Mouse (Mus musculus) kidney, embryonic 16.5 days (tissue): ENCODE measurements around the gene Ncor2. TPM values are rescaled to one million over a fixed set of nuclear protein-coding genes. Genes with fewer than 3 reads are reported as not detected.

Experiments
- ATAC-seq: fragments of 200-750 bp; cut with Nextera tagmentation; 2 replicates; pipeline ENCODE4 v1.8.0; 2017; ENCODE audit warnings: moderate TSS enrichment; ENCODE audit not compliant: low FRiP score, low TSS enrichment
- H3K27ac ChIP-seq: fragments of 300-500 bp; sonication (generic); 2 replicates; pipeline ENCODE4 v1.5.1; 2014; ENCODE audit warnings: low read length
- H3K27me3 ChIP-seq: fragments of 300-500 bp; sonication (generic); 2 replicates; pipeline ENCODE4 v1.6.1; 2014; ENCODE audit warnings: low read length, control low read depth, mixed read lengths; ENCODE audit not compliant: insufficient read depth
- H3K36me3 ChIP-seq: fragments of 300-500 bp; sonication (generic); 2 replicates; pipeline ENCODE4 v1.6.1; 2014; ENCODE audit warnings: low read length, control low read depth, mixed read lengths; ENCODE audit not compliant: insufficient read depth
- H3K4me1 ChIP-seq: fragments of 300-500 bp; sonication (generic); 2 replicates; pipeline ENCODE4 v1.6.1; 2014; ENCODE audit warnings: low read length, control low read depth, mixed read lengths; ENCODE audit not compliant: insufficient read depth
- H3K4me2 ChIP-seq: fragments of 300-500 bp; sonication (generic); replicated peaks from 2 replicates; pipeline ENCODE4 v1.6.1; 2014; ENCODE audit warnings: low read depth, low read length
- H3K4me3 ChIP-seq: fragments of 300-500 bp; sonication (generic); 2 replicates; pipeline ENCODE4 v1.5.1; 2014; ENCODE audit warnings: mild to moderate bottlenecking, low read length
- H3K9ac ChIP-seq: fragments of 300-500 bp; sonication (generic); replicated peaks from 2 replicates; pipeline ENCODE4 v1.6.1; 2014; ENCODE audit warnings: low read length
- H3K9me3 ChIP-seq: fragments of 300-500 bp; sonication (generic); 2 replicates; pipeline ENCODE4 v1.6.1; 2016; ENCODE audit warnings: low read length, control low read depth
- WGBS: fragments of 180-500 bp; shearing (Covaris S2); extraction: QIAGEN DNeasy Blood & Tissue Kit; methylation state at CpG from one replicate; pipeline ENCODE4 v1.1.7; 2014; 5-methylcytosine and 5-hydroxymethylcytosine counted together
- polyA plus RNA-seq: library from polyadenylated mRNA; unstranded; fragments of >200 nt; fragmentation: Nextera tagmentation; extraction: Ambion mirVana; gene quantifications from 2 replicates; pipeline ENCODE4 v1.2.1, GENCODE M21; 2015

Gene Ncor2
- polyA plus RNA-seq, 1 experiment from 2014 or later, result 27.5 TPM

DNA sequence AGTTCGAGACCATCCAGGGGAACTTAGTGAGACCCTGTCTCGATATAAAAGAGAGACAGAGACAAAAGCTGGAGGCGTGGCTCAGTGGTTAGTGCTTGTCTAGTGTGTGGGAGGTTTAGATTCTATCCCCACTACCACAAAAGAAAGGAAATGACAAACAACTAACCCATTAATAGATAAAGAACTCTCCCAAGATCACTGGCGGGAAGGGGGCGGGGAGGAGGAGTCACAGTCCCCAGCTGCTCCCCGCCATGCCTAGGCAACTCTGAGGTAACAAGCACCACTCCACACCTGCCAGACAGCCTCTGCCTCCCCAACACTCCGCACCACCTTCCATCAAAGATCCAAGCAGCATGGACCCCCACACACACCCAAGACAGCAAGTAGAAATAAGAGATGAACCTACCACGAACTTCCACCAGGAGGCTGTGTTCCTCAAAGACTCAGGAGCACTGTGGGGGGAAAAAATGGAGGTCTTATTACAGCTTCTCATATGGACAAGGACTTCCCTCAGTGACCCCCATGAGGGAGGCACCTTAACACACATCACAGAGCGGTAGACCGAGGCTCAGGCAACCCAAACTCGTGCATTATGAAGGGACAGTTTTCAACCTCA, 25.7 kb downstream of the Ncor2 start:
- Histone ChIP-seq H3K4me2 (no peak overlapping the region), H3K36me3 (no peaks in the 10 kb centered on the region), H3K27me3 (no peaks in the 10 kb centered on the region), H3K27ac (no peak overlapping the region), H3K9me3 (no peaks in the 10 kb centered on the region), H3K4me1 (peaks cover 89% of the 10 kb centered on the region), H3K9ac (no peak overlapping the region), H3K4me3 (no peak overlapping the region)
- ATAC-seq, result no peak
- WGBS, result 80% methylated on average over 11 of the region's 11 CpGs

DNA sequence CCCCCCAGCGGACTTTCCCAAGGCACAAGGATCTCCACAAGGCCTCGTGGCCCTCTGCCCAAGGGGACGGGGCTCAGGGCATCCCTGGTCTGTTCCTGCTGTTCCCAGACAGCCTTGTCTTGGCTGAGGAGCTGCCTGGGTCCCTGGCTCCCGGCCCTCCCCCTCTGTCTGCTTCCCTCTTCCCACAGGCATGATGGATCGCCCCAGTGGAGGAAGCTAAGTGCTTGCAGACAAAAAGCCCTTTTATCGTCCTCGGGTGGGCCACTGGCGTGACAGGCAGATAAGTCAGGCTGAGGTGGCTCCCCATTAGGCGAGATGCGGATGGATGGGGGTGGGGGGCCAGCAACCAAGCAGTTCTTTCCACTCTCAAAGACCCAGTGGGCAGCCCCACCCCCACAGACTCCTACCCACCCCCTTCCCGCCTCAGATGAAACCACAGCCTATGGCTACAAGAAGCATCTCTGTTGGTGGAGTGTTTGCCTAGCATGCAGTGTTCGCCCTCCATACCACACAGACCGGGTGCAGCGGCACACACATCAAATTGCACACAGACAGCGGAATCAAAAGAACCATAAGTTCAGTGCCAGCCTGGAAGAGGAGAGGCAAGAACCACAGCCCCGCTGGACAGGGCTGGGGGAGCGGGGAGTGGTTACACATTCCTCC, 27.0 kb downstream of the Ncor2 start:
- Histone ChIP-seq H3K4me2 (peak overlapping the region; percentile 23; the same call in 1 of the 2 replicates), H3K9me3 (no peaks in the 10 kb centered on the region), H3K4me1 (peaks cover 85% of the 10 kb centered on the region), H3K27ac (peak overlapping the region; percentile 71), H3K4me3 (0 out of 2 replicates have a peak overlapping the region, but pooled peaks have one; percentile 1), H3K27me3 (no peaks in the 10 kb centered on the region), H3K36me3 (no peaks in the 10 kb centered on the region), H3K9ac (peak overlapping the region; percentile 22; the same call in 1 of the 2 replicates)
- 17% methylated on average over 17 of the region's 17 CpGs for WGBS
- peak; percentile 65 for ATAC-seq

DNA sequence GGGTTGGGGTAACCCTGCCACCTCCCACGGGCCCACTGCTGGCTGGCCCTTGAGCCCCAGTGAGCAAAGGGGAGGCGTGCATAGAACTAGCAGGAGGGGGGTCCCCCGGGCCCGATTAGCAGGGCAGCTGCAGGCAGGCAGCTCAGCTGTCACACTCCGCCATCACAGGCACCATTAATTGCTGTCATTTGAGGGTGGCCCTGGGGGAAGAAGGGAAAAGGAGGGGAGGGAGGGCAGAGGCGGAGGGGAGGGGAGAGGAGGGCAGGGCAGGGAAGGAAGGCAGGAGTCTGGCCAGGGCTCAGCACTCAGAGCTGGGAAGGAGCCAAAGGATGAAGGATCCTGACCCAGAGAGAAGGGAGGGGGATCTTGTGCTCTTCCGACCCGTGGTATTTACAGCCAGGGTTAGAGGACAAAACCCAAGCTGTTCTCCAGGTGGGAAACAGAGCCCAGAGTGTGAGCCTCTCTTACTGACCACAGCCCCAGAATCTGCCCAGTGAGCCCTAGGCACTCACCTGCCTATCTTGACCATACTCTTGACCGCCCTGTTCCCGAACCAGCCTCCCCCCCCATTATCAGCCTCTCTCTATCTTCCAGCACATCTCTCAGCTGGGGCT, 28.0 kb downstream of the Ncor2 start:
- Histone ChIP-seq H3K27ac (peak overlapping the region; percentile 71), H3K4me1 (peaks cover 80% of the 10 kb centered on the region), H3K9ac (peak overlapping the region; percentile 22; the same call in 1 of the 2 replicates), H3K27me3 (no peaks in the 10 kb centered on the region), H3K4me2 (peak overlapping the region; percentile 23; the same call in 1 of the 2 replicates), H3K36me3 (no peaks in the 10 kb centered on the region), H3K9me3 (no peaks in the 10 kb centered on the region), H3K4me3 (no peak overlapping the region)
- 12% methylated on average over 10 of the region's 10 CpGs for WGBS
- peak; percentile 50 for ATAC-seq

DNA sequence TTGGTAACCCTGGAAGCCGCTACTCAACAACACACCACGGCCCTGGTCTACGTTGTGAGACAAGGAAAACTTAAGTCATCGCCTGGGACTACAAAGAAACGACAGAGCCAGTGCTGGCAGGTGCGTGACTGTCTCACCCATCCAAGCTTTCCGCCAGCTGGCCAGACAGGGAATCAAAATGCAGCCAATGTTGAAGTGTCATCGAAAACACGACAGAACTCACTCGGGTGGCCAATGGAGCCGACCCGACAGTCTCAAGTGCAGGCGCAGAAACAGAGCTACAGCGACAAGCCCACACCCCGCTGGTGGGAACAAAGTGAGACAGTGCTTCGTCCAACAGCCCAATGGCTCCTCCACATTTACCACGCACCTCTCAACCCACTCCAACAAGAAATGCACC, 29.9 kb downstream of the Ncor2 start:
- 72% methylated on average over 17 of the region's 17 CpGs for WGBS
- Histone ChIP-seq H3K9me3 (no peaks in the 10 kb centered on the region), H3K9ac (no peak overlapping the region), H3K4me1 (peaks cover 70% of the 10 kb centered on the region), H3K36me3 (no peaks in the 10 kb centered on the region), H3K4me2 (no peak overlapping the region), H3K27me3 (no peaks in the 10 kb centered on the region), H3K27ac (no peak overlapping the region), H3K4me3 (no peak overlapping the region)
- no peak for ATAC-seq

DNA sequence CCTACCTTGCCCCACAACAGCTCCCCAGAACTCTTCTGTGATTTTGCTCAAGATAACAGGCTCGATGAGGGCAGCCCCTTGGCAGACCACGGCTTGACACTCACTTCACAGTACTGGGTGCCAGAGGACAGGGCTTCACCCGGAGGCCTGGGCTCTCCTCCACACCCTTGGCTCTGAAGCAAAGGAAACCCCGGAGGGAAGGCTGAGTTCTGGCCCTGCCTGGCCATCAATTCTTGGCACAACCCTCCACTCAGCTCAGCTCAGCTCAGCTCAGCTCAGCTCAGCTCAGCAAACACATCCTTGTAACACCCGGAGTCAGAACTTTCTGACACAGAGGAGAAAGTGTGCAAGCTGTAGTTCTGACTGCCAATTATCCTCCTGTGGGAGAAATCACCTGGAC, 30.3 kb downstream of the Ncor2 start:
- no peaks in the 10 kb centered on the region for H3K27me3 ChIP-seq
- no peak overlapping the region; the same call in 1 of the 2 replicates for H3K27ac ChIP-seq

DNA sequence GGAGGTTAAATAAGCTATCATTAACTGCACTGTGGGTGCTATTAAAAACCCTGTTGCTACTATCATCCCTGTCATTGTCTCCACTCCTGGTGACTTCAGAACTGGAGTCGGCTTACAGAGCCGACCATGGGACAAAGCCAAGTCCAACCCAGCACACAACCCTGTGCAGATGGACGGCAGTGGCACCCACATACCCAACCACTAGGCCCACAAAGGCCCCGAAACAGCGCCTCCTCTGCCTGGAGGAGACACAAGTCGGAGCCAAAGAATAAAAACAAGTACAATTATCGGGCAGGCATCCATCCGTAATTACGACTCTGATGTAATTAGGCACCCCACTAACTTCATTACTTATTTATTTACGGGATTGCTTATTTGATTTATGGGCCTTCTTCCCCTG, 30.8 kb downstream of the Ncor2 start:
- Histone ChIP-seq H3K9ac (no peak overlapping the region), H3K27me3 (no peaks in the 10 kb centered on the region), H3K4me2 (no peak overlapping the region), H3K27ac (no peak overlapping the region; the same call in 1 of the 2 replicates), H3K4me1 (peaks cover 76% of the 10 kb centered on the region), H3K36me3 (no peaks in the 10 kb centered on the region), H3K9me3 (no peaks in the 10 kb centered on the region), H3K4me3 (no peak overlapping the region)
- no peak for ATAC-seq
- WGBS, result 35% methylated on average over 10 of the region's 10 CpGs

More for the DNA sequence above, 30.3 kb downstream of the Ncor2 start:
- ATAC-seq, result 0 out of 2 replicates have a peak, but pooled peaks have one; percentile 13
- H3K36me3 ChIP-seq, result no peaks in the 10 kb centered on the region
- H3K4me1 ChIP-seq, result peaks cover 75% of the 10 kb centered on the region
- no peak overlapping the region for H3K4me2 ChIP-seq
- no peak overlapping the region for H3K9ac ChIP-seq
- WGBS, result 22% methylated on average over 5 of the region's 5 CpGs
- no peaks in the 10 kb centered on the region for H3K9me3 ChIP-seq
- H3K4me3 ChIP-seq, result no peak overlapping the region

DNA sequence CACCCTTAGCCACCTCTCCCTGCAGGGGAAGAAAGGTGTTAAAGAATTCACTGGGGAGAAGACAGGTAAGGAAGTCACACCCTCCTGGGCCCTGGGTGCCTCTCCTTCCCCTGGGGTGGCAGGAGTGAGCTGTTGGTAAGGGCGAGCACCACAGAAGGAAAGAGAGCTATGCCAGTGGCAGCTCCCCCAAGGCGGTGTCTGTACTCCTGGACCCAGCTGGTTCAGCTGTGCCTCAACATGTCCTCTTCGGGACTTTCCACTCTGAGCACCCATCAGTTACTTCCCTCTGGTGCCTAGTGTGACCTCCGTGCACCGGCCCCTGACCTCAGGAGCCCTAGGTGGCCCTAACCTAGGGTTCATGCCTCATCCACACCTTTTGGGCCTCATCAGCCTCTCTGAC, 31.9 kb downstream of the Ncor2 start:
- H3K9me3 ChIP-seq, result no peaks in the 10 kb centered on the region
- no peaks in the 10 kb centered on the region for H3K27me3 ChIP-seq
- no peak for ATAC-seq
- no peaks in the 10 kb centered on the region for H3K36me3 ChIP-seq
- H3K9ac ChIP-seq, result no peak overlapping the region
- no peak overlapping the region for H3K4me2 ChIP-seq
- no peak overlapping the region for H3K4me3 ChIP-seq
- 89% methylated on average over 4 of the region's 5 CpGs for WGBS
- H3K4me1 ChIP-seq, result peaks cover 76% of the 10 kb centered on the region
- no peak overlapping the region for H3K27ac ChIP-seq

DNA sequence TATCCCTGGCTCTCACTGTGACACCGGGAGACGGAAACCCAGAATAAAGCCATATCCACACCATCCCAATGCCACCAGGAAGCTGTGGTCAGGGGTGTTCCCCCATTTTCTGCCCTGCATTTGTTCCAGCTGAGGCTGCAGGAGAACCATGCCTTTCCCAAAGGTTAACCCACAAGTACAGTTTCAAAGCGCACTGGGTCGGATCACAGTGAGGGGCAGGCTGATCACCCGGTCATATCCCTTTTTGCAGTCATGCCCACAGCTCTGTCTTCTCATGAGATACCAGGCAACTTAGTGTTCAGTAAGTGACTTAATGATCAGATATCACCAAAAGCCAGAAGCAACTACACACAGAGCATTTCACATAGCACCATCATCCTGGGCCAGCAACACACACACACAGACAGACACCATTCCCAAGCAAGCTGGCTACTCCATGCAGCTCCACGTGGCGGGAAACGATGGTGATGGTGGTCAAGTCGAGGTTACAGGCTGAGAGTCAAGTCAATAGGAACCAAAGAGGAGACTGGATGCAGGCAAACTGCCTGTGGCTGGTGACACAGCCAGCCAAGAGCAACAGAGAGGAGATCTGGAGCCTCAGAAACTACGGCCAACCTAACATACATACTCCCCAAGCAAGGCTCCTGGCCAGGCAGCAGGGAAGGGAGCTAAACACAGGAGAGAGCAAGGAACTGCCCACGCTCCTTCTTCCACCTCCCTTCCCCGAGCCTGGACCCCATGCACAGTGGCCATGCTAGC, 35.7 kb downstream of the Ncor2 start:
- Histone ChIP-seq H3K4me2 (no peak overlapping the region), H3K4me1 (peaks cover 77% of the 10 kb centered on the region), H3K27ac (no peak overlapping the region), H3K9me3 (no peaks in the 10 kb centered on the region), H3K9ac (no peak overlapping the region), H3K27me3 (no peaks in the 10 kb centered on the region), H3K36me3 (no peaks in the 10 kb centered on the region), H3K4me3 (no peak overlapping the region)
- no peak for ATAC-seq
- WGBS, result 75% methylated on average over 12 of the region's 12 CpGs

DNA sequence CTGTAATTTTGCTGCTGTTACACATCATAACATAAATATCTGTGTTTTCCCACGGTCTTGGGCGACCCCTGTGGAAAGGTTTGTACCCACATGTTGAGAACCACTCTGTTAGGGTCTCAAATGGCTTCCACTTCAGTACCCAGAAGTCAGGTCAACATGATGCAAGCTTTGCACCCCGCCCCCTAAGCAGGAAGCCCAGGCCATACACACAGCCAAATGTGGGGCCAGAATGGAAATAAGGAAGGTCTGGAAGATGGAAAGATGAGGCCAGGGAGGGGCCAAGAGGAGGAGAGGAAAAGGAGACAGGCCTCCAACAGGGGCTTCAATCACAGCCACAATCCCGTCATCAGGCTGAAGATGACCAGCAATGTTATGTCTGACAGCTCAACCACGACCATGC, 37.1 kb downstream of the Ncor2 start:
- Histone ChIP-seq H3K9me3 (no peaks in the 10 kb centered on the region), H3K4me2 (peak overlapping the region; percentile 63; the same call in 1 of the 2 replicates), H3K9ac (peak overlapping the region; percentile 29; the same call in 1 of the 2 replicates), H3K27me3 (no peaks in the 10 kb centered on the region), H3K4me3 (no peak overlapping the region), H3K4me1 (peaks cover 80% of the 10 kb centered on the region), H3K27ac (peak overlapping the region; percentile 98), H3K36me3 (no peaks in the 10 kb centered on the region)
- WGBS, result 42% methylated on average over 5 of the region's 5 CpGs
- no peak for ATAC-seq
